Mouse (Mus musculus): ENCODE results near the gene Cacfd1. TPM values are rescaled to one million over a fixed set of nuclear protein-coding genes. Genes with fewer than 3 reads are reported as not detected.

Gene Cacfd1
- 10 to 100 TPM; 21.0 to 22.0 TPM for total RNA-seq (2023)

DNA sequence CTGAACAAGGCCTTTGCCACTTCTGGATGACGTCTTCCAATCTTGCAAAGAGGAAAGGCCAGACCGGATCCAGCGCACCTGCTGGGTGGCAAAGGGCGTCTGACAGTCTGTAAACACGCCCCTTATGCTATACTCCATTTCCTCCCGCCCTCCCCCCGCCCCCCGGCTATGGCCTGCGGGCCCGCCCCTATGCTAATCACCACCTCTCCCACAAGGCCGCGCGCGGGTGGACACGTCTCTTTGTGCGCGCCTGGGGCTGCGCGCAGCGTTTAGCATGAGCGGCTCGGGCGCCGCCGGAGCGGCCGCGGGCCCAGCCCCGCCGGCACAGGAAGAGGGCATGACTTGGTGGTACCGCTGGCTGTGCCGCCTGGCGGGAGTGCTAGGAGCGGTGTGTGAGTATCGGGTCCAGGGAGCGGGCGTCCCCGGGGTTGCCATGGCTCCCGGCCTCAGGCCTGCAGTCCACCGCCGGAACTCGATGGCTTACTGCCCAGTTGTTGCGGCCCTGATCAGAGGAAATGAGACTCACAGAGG, at the start of gene Cacfd1:
Cacfd1 (plus strand) TSS at position 213 of the 531 bp plus-strand sequence.

DNA sequence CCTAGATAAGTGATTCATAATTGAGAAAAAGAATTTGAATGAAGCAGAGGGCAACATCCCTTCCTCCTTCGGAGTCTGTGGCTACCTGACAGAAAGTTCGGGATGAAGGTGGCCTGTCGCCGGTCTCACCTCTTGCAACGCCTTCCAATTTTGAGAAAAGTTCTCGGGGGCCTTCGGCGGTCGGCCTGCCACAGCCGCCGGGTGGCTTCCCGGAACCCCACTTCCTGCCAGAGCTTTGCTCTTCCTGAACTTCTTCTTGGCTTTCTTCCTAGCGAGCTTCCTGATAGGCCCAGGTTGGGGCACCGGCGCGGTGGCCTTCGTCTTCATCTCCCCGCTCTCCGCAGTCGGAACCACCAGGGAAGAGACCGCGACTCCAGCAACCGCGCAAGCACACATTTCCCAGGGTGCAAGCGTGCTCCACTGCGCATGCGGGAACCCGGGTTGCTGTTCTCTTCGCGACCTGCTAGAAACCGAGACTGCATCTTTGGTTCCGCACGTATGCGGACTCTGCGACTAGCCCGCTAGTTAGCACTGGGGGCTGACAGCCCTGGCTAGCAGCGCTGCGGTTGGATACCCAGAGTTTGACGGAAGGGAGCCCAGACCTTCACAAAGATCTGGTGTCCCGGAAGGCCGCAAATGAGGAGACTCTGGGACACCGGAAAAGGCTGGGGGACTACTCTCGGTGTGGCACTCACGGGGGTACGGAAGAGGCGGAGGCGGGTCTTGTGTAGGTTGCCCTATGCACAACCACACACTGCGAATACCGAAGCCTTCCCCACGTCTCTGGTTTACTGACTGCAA, 45.6 kb upstream of the Cacfd1 start, which contains the start of gene Rexo4:
Rexo4 (minus strand) TSS at position 464 of the 801 bp plus-strand sequence.

DNA sequence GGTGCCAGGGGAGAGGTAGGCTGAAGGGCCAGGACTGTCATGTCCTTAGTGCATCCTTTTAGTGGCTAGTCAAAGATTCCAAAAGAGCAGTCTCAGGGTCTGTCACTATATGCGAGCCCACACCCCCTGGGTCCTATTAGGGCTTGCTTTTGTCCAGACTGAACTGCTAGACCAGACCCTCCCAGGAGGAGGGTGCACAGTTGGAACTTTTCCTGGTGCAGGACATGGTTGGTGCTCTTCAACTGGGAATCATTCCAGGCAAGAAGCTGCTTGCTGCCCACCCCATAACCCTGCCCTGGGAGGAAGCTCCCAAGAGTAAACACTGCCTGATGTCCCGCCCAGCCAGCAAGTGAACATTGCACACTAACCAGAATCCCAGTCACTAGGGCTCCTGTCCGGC, 36.6 kb upstream of the Cacfd1 start, which contains the start of gene Adamts13:
Adamts13 (plus strand) TSS at position 301 of the 400 bp plus-strand sequence.

DNA sequence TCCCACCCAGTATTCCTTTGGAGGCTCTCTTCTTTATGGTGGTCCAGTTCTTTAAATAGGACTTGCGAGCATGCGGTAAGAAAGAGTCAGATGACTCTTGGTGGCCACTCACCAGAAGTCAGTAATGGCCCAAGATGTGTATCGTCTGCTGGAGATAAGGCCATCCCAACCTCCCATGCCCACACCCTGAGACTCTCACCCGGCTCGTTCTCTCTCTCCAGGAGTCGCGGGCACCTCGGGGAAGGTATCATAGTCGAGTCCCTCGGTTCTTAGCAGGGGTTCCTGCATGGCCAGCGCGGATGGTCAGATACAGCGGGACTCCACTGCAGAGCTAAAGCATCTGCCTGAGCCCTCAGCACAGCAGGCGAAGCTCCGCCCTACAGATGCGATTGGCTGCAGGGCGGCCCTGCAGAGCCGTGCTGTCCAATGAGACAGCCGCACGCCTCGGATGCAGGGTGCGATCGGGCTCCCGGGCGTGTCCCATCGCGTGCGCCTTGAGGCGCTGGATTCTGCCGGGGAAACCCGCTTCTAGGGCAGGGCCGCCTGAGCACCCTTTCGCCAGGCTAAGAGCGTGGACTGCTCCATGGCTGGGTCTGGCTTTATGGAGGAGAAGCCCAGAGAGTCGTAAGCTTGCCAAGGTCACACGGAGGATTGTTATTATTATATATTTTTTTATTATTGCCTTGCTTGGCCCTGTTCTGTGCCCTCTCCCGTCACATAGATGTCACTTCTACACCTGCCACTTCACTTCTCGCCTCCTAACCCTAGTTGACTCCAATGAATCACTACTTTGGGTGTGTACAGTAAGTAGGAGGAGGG, 18.1 kb downstream of the Cacfd1 start, which contains the start of gene Slc2a6:
Slc2a6 (minus strand) TSS at position 381 of the 819 bp plus-strand sequence.

Other genes with a start within 250 kb of the Cacfd1 start
- gene Abo, start 144.9 kb upstream of the Cacfd1 start, total RNA-seq (2023) = not detected
- 10 to 100 TPM; 21.6 to 25.0 TPM for gene Surf6, start 107.0 kb upstream of the Cacfd1 start, total RNA-seq (2023)
- 10 to 100 TPM; 17.8 to 19.7 TPM for gene Med22, start 99.2 kb upstream of the Cacfd1 start, total RNA-seq (2023)
- gene Rpl7a, start 99.2 kb upstream of the Cacfd1 start, total RNA-seq (2023) = 100 to 1,000 TPM; 653 to 734 TPM
- 10 to 100 TPM; 26.4 to 27.1 TPM for gene Surf2, start 93.6 kb upstream of the Cacfd1 start, total RNA-seq (2023)
- gene Surf1, start 93.4 kb upstream of the Cacfd1 start, total RNA-seq (2023) = 10 to 100 TPM; 65.0 to 66.3 TPM
- gene Surf4, start 76.0 kb upstream of the Cacfd1 start, total RNA-seq (2023) = 100 to 1,000 TPM; 120 to 132 TPM
- under 1 TPM in 1 of 2 experiments, not detected in 1; 0.49 TPM for gene Stkld1, start 75.9 kb upstream of the Cacfd1 start, total RNA-seq (2023)
- gene Rexo4, start 45.5 kb upstream of the Cacfd1 start, total RNA-seq (2023) = 10 to 100 TPM; 36.9 to 41.3 TPM
- under 1 TPM in 1 of 2 experiments, not detected in 1; 0.15 TPM for gene Adamts13, start 36.5 kb upstream of the Cacfd1 start, total RNA-seq (2023)
- 100 to 1,000 TPM; 128 to 134 TPM for gene Slc2a6, start 18.1 kb downstream of the Cacfd1 start, total RNA-seq (2023)
- not detected for gene Mymk, start 62.3 kb downstream of the Cacfd1 start, total RNA-seq (2023)
- under 1 TPM in 1 of 2 experiments, not detected in 1; 0.13 TPM for gene Adamtsl2, start 69.5 kb downstream of the Cacfd1 start, total RNA-seq (2023)
- gene Fam163b, start 132.6 kb downstream of the Cacfd1 start, total RNA-seq (2023) = not detected
- gene Dbh, start 155.3 kb downstream of the Cacfd1 start, total RNA-seq (2023) = not detected
- under 1 TPM; 0.36 to 0.42 TPM for gene Sardh, start 238.4 kb downstream of the Cacfd1 start, total RNA-seq (2023)

Measured in monocyte, adult 59 days (primary cell).